Mouse (Mus musculus) midbrain, postnatal 0 days (tissue): Measurements from ENCODE around the gene Mlec. TPM values are rescaled to one million over a fixed set of nuclear protein-coding genes. Genes with fewer than 3 reads are reported as not detected.
"Not testable (repeated sequence)": the region's sequence is repeated elsewhere in the genome, so short reads cannot be mapped to it uniquely, and the experiment has no call there.

Source experiments
- ATAC-seq: fragments of 200-750 bp; cut with Nextera tagmentation; 2 replicates; pipeline ENCODE4 v1.8.0; 2017; ENCODE audit warnings: moderate number of reproducible peaks, mild to moderate bottlenecking, moderate TSS enrichment, moderate library complexity; ENCODE audit not compliant: low FRiP score
- DNase-seq: peaks from one replicate; pipeline ENCODE4 v3.0.0-alpha.2; 2015; ENCODE audit warnings: low spot score
- H3K27ac ChIP-seq: fragments of 300-500 bp; sonication (generic); 2 replicates; pipeline ENCODE4 v1.5.1; 2014; ENCODE audit warnings: low read depth, mild to moderate bottlenecking, low read length, mixed read lengths
- H3K27me3 ChIP-seq: fragments of 300-500 bp; sonication (generic); 2 replicates; pipeline ENCODE4 v1.6.1; 2014; ENCODE audit warnings: low read length, control low read depth, mixed read lengths; ENCODE audit not compliant: insufficient read depth
- H3K36me3 ChIP-seq: fragments of 300-500 bp; sonication (generic); 2 replicates; pipeline ENCODE4 v1.6.1; 2014; ENCODE audit warnings: low read length, control low read depth, mixed read lengths; ENCODE audit not compliant: insufficient read depth
- H3K4me1 ChIP-seq: fragments of 300-500 bp; sonication (generic); 2 replicates; pipeline ENCODE4 v1.6.1; 2014; ENCODE audit warnings: mild to moderate bottlenecking, control low read depth, antibody characterized with exemption, low read length, mixed read lengths; ENCODE audit not compliant: insufficient read depth
- H3K4me2 ChIP-seq: fragments of 300-500 bp; sonication (generic); 2 replicates; pipeline ENCODE4 v1.6.1; 2014; ENCODE audit warnings: low read depth, mild to moderate bottlenecking, low read length, mixed read lengths; ENCODE audit not compliant: poor library complexity, severe bottlenecking
- H3K4me3 ChIP-seq: fragments of 300-500 bp; sonication (generic); 2 replicates; pipeline ENCODE4 v1.5.1; 2014; ENCODE audit warnings: low read depth, mild to moderate bottlenecking, low read length, moderate library complexity
- H3K9ac ChIP-seq: fragments of 300-500 bp; sonication (generic); replicated peaks from 2 replicates; pipeline ENCODE4 v1.6.1; 2014; ENCODE audit warnings: mild to moderate bottlenecking, low read length, moderate library complexity, mixed read lengths; ENCODE audit not compliant: poor library complexity, severe bottlenecking
- H3K9me3 ChIP-seq: fragments of 300-500 bp; sonication (generic); 2 replicates; pipeline ENCODE4 v1.6.1; 2016; ENCODE audit warnings: low read length, control low read depth
- CTCF ChIP-seq: IDR thresholded peaks from 2 replicates; pipeline ENCODE4 v1.5.1; 2016; ENCODE audit warnings: antibody characterized with exemption, mild to moderate bottlenecking
- WGBS: fragments of 180-500 bp; shearing (Covaris S2); extraction: QIAGEN DNeasy Blood & Tissue Kit; methylation state at CpG from one replicate; pipeline ENCODE4 v1.1.7; 2014; 5-methylcytosine and 5-hydroxymethylcytosine counted together
- polyA plus RNA-seq: library from polyadenylated mRNA; unstranded; fragments of >200 nt; fragmentation: Nextera tagmentation; extraction: Ambion mirVana; gene quantifications from 2 replicates; pipeline ENCODE4 v1.2.1, GENCODE M21; 2015
- total RNA-seq: library from RNA; depleted of rRNA; stranded (reverse); fragments of >200 nt; gene quantifications from 2 replicates; pipeline ENCODE4 v1.2.3, GENCODE M21; 2014

Mlec gene
- total and polyA plus RNA-seq, 2 experiments from 2014 or later = 16.2 to 64.6 TPM

DNA sequence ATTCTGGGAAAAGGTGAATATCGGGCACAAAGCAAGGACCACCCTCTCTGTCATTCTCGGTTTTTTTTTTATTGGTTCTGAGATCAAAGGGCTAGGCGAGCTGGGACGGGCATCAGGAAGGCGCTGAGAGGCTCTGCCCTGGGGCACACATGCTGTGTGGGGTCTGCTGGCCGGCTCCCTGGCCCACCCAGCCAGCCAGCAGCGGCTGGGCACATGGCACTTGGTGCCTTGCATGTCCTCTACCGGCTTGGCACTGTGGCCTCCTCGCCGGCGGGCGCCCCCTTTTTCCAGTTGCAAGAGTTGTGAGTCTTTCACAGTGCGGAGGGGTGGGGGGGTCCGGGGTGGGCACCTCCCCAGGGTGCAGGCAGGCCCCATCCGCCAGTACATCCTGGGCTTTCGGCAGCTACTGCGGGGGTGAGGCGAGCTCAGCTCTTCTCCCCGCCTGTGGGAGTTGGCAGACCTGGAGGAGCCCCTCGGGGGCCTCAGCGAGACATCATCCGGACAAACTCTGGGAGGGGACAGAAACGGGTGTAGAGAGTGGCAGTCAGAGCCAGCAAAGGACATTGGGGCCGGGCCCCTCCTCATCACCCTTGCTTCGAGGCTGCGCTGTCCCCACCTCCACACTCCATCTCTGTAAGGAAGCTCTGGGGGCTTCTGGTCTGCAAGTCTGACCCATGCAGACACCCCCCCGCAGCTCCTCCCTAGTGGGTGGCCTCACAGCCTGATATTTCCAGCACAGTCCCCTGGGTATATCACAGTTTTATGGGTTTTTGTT, 10.8 kb upstream of the Mlec start:
- WGBS = 49% methylated on average over 27 of the region's 27 CpGs
- H3K4me1 ChIP-seq = no peaks in the 10 kb centered on the region
- no peak overlapping the region for H3K4me3 ChIP-seq
- H3K4me2 ChIP-seq = no peak overlapping the region
- H3K27me3 ChIP-seq = no peaks in the 10 kb centered on the region
- no peak overlapping the region for H3K27ac ChIP-seq
- no peak for TF ChIP-seq CTCF
- no peaks in the 10 kb centered on the region for H3K9me3 ChIP-seq
- no peaks in the 10 kb centered on the region for H3K36me3 ChIP-seq
- DNase-seq = no peak
- no peak overlapping the region for H3K9ac ChIP-seq
- ATAC-seq = no peak

DNA sequence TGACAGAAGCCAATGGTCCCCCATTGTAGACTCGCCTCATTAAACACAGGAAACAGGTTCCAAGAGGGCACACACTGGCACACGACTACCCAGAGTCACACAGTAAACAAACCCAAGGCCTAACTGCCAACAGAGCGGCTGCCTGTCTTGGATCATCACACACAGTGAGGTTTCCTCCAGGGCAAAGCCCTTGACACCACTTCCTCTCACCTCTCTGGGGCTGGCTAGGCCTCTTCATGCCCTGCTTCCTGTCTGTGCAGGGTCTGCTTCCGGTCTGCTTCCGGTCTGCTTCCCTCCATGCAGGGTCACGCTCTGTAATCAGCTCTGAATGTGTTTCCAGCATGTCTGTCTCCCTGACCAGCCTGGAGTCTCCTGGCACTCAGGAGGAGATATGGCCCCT, 9.4 kb upstream of the Mlec start:
- ATAC-seq (no peak), DNase-seq (no peak)
- no peak overlapping the region for H3K4me2 ChIP-seq
- H3K9ac ChIP-seq = no peak overlapping the region
- H3K9me3 ChIP-seq = no peaks in the 10 kb centered on the region
- no peaks in the 10 kb centered on the region for H3K27me3 ChIP-seq
- H3K4me1 ChIP-seq = no peaks in the 10 kb centered on the region
- H3K36me3 ChIP-seq = no peaks in the 10 kb centered on the region
- H3K27ac ChIP-seq = no peak overlapping the region
- 75% methylated on average over 6 of the region's 6 CpGs for WGBS
- H3K4me3 ChIP-seq = no peak overlapping the region
- no peak for TF ChIP-seq CTCF

DNA sequence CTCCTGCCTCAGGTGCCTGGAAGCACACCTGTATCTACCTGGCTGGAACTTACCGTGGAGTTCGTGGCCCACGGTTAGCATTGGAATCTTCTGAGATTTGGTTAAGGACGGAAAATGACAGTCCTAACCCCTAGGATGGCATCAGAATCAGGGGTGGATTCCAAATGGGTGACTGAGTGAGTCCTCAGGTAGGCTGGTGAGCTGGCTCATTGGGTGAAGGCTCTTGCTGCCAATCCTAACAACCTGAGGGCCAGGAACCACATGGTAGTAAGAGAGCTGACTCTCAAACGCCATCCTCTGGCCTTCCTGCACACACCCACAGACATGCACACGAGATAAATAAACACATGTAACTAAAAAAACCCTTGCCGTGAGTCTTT, 8.8 kb upstream of the Mlec start:
- no peaks in the 10 kb centered on the region for H3K4me1 ChIP-seq
- WGBS = 83% methylated on average over 7 of the region's 7 CpGs
- no peak overlapping the region for H3K4me2 ChIP-seq
- no peaks in the 10 kb centered on the region for H3K9me3 ChIP-seq
- no peaks in the 10 kb centered on the region for H3K36me3 ChIP-seq
- DNase-seq (no peak), ATAC-seq (no peak)
- H3K27me3 ChIP-seq = no peaks in the 10 kb centered on the region
- H3K9ac ChIP-seq = no peak overlapping the region
- TF ChIP-seq CTCF = no peak
- H3K27ac ChIP-seq = no peak overlapping the region
- H3K4me3 ChIP-seq = no peak overlapping the region

DNA sequence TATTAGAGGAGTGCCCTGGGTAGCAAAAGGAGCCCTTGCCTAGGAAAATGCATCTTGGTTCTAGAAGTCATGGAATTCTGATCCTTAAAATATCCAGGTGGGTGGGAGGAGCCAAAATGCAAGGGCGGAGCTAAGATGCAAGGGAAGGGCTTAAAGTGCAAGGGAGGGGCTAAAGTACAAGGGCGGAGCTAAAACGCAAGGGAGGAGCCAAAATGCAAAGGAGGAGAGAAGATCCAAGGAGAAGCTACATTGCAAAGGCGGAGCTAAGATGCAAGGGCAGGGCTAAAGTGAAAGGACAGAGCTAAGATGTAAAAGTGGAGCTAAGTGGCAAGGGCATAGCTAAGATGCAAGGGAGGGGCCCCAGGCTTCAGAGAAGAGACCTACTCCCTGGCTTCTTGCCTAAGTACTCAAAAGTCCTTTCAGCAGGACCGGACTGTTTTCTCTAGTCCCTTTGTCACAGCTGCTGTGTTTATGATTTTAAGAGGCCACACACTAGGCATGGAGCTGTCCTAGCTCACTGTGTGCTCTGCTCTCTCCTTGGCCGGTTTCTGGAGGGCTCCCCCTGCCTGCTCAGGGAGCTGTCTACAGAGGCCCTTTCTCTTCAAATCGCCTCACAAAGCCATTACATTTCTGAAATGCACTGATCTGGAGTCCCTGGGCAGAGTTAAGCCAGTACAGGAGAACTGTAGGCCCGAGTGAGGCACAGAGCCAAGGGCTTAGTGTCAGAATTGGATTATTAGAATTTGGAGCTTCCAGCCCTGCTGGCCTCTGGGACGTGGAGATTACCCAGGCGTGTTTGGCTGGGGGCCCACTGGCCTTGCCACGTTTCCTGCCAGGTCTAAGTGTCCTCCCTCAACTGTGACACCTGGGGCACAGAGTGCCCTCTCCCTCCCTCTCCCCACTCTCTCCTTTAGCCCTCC, 8.2 kb upstream of the Mlec start:
- no peak overlapping the region for H3K4me2 ChIP-seq
- H3K9me3 ChIP-seq = no peaks in the 10 kb centered on the region
- 35% methylated on average over 11 of the region's 11 CpGs for WGBS
- no peaks in the 10 kb centered on the region for H3K36me3 ChIP-seq
- H3K9ac ChIP-seq = no peak overlapping the region
- no peak overlapping the region for H3K4me3 ChIP-seq
- peak; percentile 46 for TF ChIP-seq CTCF
- 0 out of 2 replicates have a peak overlapping the region, but pooled peaks have one; percentile 7 for H3K27ac ChIP-seq
- ATAC-seq (no peak; the same call in 1 of the 2 replicates), DNase-seq (peak; percentile 77)
- no peaks in the 10 kb centered on the region for H3K4me1 ChIP-seq
- no peaks in the 10 kb centered on the region for H3K27me3 ChIP-seq

DNA sequence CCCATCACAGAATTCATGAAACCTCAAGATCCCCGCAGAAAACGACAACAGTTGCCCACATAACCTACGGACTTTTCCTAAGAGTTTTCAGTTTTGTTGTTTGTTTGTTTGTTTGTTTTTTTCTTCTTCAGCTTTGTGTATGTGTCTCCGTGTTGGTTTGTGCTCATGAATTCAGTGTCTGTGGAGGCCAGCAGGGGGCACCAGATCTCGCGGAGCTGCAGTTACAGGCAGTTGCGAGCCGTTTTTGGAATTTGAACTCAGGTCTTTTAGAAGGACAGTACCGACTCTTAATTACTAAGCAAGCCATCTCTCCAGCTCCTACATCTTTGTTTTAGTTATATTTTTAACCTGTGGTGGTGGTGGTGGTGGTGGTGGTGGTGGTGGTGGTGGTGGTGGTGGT, 7.4 kb upstream of the Mlec start:
- Histone ChIP-seq H3K27me3 (no peaks in the 10 kb centered on the region), H3K36me3 (no peaks in the 10 kb centered on the region), H3K4me1 (no peaks in the 10 kb centered on the region), H3K4me3 (no peak overlapping the region), H3K4me2 (no peak overlapping the region), H3K9ac (no peak overlapping the region), H3K27ac (no peak overlapping the region), H3K9me3 (no peaks in the 10 kb centered on the region)
- TF ChIP-seq CTCF = peak; percentile 63
- DNase-seq = no peak
- 63% methylated on average over 9 of the region's 9 CpGs for WGBS
- ATAC-seq = no peak

DNA sequence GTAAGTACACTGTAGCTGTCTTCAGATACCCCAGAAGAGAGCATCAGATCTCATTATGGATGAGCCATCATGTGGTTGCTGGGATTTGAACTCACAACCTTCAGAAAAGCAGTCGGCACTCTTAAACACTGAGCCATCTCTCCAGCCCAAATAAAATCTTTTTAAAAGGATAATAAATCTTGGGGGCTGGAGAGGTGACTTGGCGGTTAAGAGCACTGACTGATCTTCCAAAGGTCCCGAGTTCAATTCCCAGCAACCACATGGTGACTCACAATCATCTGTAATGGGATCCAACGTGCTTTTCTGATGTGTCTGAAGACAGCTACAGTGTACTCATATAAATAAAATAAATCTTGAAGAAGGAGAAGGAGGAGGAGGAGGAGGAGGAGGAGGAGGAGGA, 6.5 kb upstream of the Mlec start:
- not testable (repeated sequence) for ATAC-seq, H3K36me3 ChIP-seq, H3K4me2 ChIP-seq, H3K4me3 ChIP-seq, H3K9ac ChIP-seq, DNase-seq, H3K9me3 ChIP-seq, H3K27ac ChIP-seq, H3K27me3 ChIP-seq, H3K4me1 ChIP-seq
- WGBS = 90% methylated on average over 4 of the region's 4 CpGs
